Mouse (Mus musculus) hindbrain, embryonic 12.5 days (tissue): ENCODE results near the gene Spata6. TPM values are rescaled to one million over a fixed set of nuclear protein-coding genes. Genes with fewer than 3 reads are reported as not detected.

Experiments used
- ATAC-seq: fragments of 200-750 bp; cut with Nextera tagmentation; 2 replicates; pipeline ENCODE4 v1.8.0; 2017; ENCODE audit warnings: moderate TSS enrichment; ENCODE audit not compliant: low FRiP score
- H3K27ac ChIP-seq: fragments of 300-500 bp; sonication (generic); 2 replicates; pipeline ENCODE4 v1.5.1; 2016; ENCODE audit warnings: mild to moderate bottlenecking
- H3K27me3 ChIP-seq: fragments of 300-500 bp; sonication (generic); 2 replicates; pipeline ENCODE4 v1.6.1; 2016; ENCODE audit warnings: mild to moderate bottlenecking
- H3K36me3 ChIP-seq: fragments of 300-500 bp; sonication (generic); 2 replicates; pipeline ENCODE4 v1.6.1; 2016; ENCODE audit warnings: mild to moderate bottlenecking
- H3K4me1 ChIP-seq: fragments of 300-500 bp; sonication (generic); 2 replicates; pipeline ENCODE4 v1.6.1; 2016
- H3K4me2 ChIP-seq: fragments of 300-500 bp; sonication (generic); replicated peaks from 2 replicates; pipeline ENCODE4 v1.6.1; 2016; ENCODE audit warnings: mild to moderate bottlenecking
- H3K4me3 ChIP-seq: fragments of 300-500 bp; sonication (generic); 2 replicates; pipeline ENCODE4 v1.5.1; 2016; ENCODE audit warnings: mild to moderate bottlenecking
- H3K9ac ChIP-seq: fragments of 300-500 bp; sonication (generic); 2 replicates; pipeline ENCODE4 v1.6.1; 2016; ENCODE audit warnings: mild to moderate bottlenecking, moderate library complexity
- H3K9me3 ChIP-seq: fragments of 300-500 bp; sonication (generic); replicated peaks from 2 replicates; pipeline ENCODE4 v1.6.1; 2016; ENCODE audit warnings: mild to moderate bottlenecking
- WGBS: fragments of 180-500 bp; shearing (Covaris S2); methylation state at CpG from one replicate; pipeline ENCODE4 v1.1.7; 2016; 5-methylcytosine and 5-hydroxymethylcytosine counted together
- polyA plus RNA-seq: library from polyadenylated mRNA; unstranded; fragments of >200 nt; fragmentation: Nextera tagmentation; extraction: Ambion mirVana; gene quantifications from 2 replicates; pipeline ENCODE4 v1.2.1, GENCODE M21; 2016

Spata6 gene
- polyA plus RNA-seq, 1 experiment from 2014 or later: 27.2 TPM

GRCm38 (mm10) chr4:111867743-111868401, 148.1 kb downstream of the Spata6 start:
- ATAC-seq: no peak
- WGBS: 82% methylated on average over 2 of the region's 2 CpGs
- no peaks in the 10 kb centered on the region for H3K27me3 ChIP-seq

More at GRCm38 (mm10) chr4:111867743-111868401, 148.1 kb downstream of the Spata6 start:
- no peak overlapping the region for H3K4me3 ChIP-seq
- no peaks in the 10 kb centered on the region for H3K36me3 ChIP-seq
- no peaks in the 10 kb centered on the region for H3K9me3 ChIP-seq
- H3K9ac ChIP-seq: no peak overlapping the region
- H3K4me1 ChIP-seq: no peaks in the 10 kb centered on the region
- H3K27ac ChIP-seq: no peak overlapping the region
- no peak overlapping the region for H3K4me2 ChIP-seq

Other genes starting within 250 kb of the Spata6 start
- not detected in 2 replicates for gene Slc5a9, start 182.9 kb downstream of the Spata6 start, polyA plus RNA-seq
- not detected in 2 replicates for gene Skint8, start 199.4 kb downstream of the Spata6 start, polyA plus RNA-seq